Mouse (Mus musculus): ENCODE measurements around the gene Wdr72. TPM values are rescaled to one million over a fixed set of nuclear protein-coding genes. Genes with fewer than 3 reads are reported as not detected.

Wdr72 gene
- polyA plus RNA-seq, 1 experiment from 2014 or later: 0.70 TPM

DNA sequence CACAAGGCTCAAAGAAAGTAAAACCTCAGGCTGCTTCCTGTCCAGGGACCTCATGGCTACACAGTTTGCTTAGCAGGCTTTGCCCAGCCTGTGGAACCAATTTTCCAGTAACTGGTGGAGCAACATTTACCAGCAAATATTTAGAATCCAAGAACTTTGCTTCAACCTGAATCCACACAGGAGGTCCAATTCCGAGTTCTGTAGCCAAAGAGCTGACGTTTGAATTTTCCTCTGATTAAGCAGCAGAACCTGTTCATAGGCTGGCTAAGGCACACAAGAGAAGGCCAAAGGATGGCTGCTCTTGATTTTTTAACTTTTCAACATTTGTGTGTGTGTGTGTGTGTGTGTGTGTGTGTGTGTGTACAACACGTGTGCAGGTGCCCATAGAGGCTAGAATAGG is 222.2 kb downstream of the Wdr72 start:
- Histone ChIP-seq H3K27ac (replicated peaks) (no peak overlapping the region), H3K36me3 (no peaks in the 10 kb centered on the region), H3K27me3 (ENCODE audit: low read depth, poor library complexity, severe bottlenecking) (no peaks in the 10 kb centered on the region), H3K9me3 (replicated peaks) (no peaks in the 10 kb centered on the region), H3K4me1 (peaks cover 8% of the 10 kb centered on the region; the same call in 1 of the 2 replicates), H3K4me3 (no peak overlapping the region)
- 88% methylated on average over 3 of the region's 3 CpGs for WGBS
- DNase-seq (ENCODE audit: low spot score): no peak

Other genes starting within 250 kb of the Wdr72 start
- 0.16 and 0.20 TPM in 2 replicates for gene Unc13c, start 141.4 kb upstream of the Wdr72 start, polyA plus RNA-seq (2016; fragmentation: Nextera tagmentation; extraction: Ambion mirVana)